Mouse (Mus musculus): ENCODE data around the gene Erbb4.
A peak's percentile ranks its signal among the peaks of the same experiment; 100 is the strongest.
"Not testable (repeated sequence)": the region's sequence is repeated elsewhere in the genome, so short reads cannot be mapped to it uniquely, and the experiment has no call there.

Erbb4 gene

GRCm38 (mm10) chr1:68860341-68860740, 247.5 kb downstream of the Erbb4 start:
- DNase-seq (ENCODE audit: low read depth, low spot score), result no peak

DNA sequence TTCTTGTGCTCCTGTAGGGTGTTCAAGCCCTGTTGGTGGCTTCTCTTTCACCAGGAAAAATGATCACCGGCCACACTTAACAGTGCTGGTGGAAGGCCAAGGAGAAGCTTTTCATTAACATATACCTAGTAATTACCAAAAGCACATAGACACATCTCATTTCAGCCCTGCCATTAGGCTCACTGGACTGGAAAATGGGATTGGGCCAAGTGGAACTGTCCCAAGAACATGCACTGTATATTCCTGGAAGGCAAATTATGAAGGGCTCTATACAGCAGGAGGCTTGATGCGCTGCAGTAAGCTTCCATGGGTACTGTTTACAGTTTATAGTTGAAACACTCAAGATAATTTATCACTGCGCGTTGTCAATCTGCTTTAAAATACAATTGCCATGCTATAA, 248.4 kb downstream of the Erbb4 start:
- DNase-seq (ENCODE audit: low read depth, low spot score), result no peak

DNA sequence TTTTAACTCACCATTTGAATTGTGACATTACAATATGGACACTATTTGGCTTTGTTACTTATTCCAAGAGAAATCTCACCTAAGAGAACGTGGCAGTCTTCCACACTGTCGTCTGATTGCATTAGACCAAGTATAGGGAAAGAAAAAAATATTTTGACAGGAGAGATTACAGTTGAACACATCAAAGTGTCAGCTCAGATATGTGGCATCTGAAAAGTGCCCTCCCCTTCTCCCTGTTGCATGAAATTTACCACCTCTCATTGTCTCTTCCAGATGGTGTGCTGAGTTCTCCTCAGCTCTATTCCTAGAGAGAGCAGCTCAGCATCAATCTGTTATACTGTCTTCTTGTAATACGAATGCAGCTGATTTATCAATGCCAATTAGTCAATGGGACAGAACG, 268.5 kb downstream of the Erbb4 start:
- peak; percentile 7 for DNase-seq (ENCODE audit: low read depth, low spot score)

GRCm38 (mm10) chr1:68834686-68835085, 273.2 kb downstream of the Erbb4 start:
- no peak for DNase-seq (ENCODE audit: low read depth, low spot score)

GRCm38 (mm10) chr1:68832101-68832500, 275.8 kb downstream of the Erbb4 start:
- no peak for DNase-seq (ENCODE audit: low read depth, low spot score)

GRCm38 (mm10) chr1:68831575-68831974, 276.3 kb downstream of the Erbb4 start:
- DNase-seq (ENCODE audit: low read depth, low spot score), result no peak

GRCm38 (mm10) chr1:68830501-68831239, 277.2 kb downstream of the Erbb4 start:
- no peak for DNase-seq (ENCODE audit: low read depth, low spot score)

GRCm38 (mm10) chr1:68823116-68823644, 284.7 kb downstream of the Erbb4 start:
- no peak for DNase-seq (ENCODE audit: low read depth, low spot score)

DNA sequence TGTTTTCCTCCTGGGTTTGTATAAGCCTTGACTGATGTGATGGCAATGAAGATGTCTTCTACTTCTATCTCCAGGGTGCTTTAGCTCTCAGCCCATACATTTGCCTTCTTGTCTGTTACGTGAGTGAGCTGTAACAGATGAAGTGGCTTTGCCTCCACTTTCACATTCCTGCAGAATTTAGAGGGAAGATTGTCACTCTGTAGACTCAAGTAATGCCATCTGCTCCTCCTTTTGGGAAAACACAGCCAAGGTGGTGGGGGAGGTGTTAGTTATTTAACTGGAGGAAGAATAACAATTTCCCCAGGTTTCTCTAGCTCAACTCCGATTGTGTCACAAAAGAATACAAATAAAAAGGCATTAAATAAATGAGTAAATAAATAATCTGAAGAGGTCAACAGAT, 301.1 kb downstream of the Erbb4 start:
- DNase-seq (ENCODE audit: low read depth, low spot score), result no peak

DNA sequence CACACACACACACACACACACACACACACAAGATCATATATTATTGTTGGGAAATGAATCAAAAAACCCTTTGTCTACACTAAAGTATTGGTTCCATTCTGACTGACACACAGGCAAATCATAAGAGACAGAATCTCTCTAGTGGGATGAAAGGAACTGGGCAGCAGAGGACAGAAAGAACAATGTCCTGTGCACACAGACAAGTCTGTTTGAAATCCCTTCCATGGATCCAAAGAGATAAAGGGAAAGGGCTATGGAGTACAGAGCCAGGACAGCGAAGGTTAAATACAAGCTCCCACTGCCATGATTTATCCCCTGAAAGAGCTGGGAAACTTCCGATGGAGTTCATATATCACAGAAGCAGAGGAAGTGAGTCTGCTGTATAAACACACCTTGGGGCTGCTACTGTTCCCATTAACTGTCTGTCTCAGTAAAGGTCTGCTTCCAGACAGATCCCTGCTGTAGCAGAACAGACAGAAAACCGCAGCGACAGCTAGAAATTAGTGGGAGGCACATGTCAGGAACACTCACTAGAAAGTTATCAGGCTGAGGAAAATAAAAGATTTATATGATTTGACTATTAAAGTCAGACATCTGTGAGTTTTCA, 320.3 kb downstream of the Erbb4 start:
- DNase-seq (ENCODE audit: low read depth, low spot score), result peak; percentile 68

GRCm38 (mm10) chr1:68780653-68781052, 327.2 kb downstream of the Erbb4 start:
- DNase-seq (ENCODE audit: low read depth, low spot score), result peak; percentile 16

DNA sequence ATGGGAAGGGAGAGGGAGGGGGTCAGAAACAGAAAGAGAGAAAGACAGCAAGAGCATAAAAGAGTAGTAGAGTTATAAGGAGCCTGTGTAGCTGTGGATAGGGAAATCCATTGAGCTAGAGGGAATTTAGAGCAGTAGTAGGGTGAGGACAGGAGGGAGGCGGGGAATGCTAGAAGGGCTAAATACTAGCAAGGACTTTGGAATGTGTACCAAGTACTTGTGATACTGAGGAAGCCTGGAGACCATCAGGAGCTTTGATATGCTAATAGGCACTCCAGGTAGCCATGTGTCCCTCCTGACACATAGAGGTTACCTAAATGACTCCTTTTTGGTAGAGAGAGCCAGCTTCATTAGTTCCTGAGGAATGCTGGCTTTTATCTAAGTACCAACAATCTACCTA, 327.8 kb downstream of the Erbb4 start:
- no peak for DNase-seq (ENCODE audit: low read depth, low spot score)

DNA sequence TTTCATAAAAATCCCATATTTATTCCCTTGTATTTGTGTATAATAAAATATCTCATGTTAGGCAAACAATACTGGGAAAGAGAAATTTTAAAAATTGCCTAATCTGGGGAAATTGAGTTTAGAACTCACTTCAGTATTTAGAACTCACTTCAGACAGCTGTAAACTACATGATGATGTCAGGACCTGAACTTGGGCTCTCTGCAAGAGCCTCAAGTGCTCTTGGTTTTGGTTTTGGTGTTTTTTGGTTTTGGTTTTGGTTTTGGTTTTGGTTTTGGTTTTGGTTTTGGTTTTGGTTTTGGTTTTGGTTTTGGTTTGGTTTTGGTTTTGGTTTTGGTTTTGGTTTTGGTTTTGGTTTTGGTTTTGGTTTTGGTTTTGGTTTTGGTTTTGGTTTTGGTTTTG, 341.8 kb downstream of the Erbb4 start:
- DNase-seq (ENCODE audit: low read depth, low spot score), result not testable (repeated sequence)

DNA sequence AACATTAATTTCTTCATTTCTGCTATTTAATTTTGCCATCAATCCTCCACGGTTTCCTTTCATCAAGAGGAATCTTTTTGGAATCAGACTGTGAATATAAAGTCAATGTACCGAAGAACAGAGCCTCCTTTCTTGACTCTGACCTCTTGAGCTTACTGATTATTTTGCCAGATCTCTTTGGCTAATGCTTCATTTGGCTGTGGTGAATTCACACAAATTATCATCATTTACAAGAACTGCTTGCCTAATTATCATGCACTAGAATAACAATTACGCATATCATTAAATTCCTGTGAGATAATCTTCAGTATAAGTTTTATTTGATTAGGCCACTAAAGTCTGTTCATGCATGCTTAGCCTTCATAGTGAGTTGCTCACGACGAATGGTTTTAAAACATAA, 345.4 kb downstream of the Erbb4 start:
- no peak for DNase-seq (ENCODE audit: low read depth, low spot score)

DNA sequence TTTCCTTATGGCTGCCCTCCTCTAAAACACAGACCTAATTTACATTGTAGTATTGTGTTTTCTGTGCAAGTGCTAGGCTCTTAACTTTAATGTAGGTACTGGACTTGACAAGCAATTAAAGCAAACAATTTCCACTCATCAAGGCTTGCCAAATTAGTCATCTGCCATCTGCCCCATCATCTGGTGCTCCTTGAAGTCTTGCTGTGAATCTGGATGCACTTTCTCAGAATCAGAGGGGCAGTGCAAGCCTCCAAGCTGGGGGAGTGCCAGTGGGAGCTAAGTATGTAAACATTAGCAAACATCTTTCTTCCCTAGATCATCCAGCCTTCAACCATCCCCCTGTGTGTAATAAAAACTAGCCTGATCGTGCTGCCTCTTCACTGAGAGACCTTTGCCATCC, 358.9 kb downstream of the Erbb4 start:
- DNase-seq (ENCODE audit: low read depth, low spot score), result peak; percentile 37

DNA sequence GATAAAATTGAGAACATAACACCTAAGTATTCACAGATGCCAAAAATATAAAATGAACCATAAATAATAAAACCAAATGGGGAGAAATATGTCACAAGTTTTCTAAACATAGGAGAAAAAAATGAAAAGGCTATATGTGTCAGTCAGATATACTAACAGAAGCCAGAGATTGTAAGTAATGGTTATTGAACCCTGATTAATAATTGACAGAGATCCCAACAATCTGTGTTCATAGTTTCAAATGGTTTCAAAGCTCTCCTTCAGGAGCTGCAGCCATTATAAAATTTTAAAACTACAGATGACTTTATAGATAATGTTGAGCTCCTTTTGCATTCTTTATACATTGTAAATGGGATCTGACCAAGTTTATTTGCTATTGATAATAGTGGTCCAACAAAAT, 426.4 kb downstream of the Erbb4 start:
- DNase-seq (ENCODE audit: low read depth, low spot score), result no peak

DNA sequence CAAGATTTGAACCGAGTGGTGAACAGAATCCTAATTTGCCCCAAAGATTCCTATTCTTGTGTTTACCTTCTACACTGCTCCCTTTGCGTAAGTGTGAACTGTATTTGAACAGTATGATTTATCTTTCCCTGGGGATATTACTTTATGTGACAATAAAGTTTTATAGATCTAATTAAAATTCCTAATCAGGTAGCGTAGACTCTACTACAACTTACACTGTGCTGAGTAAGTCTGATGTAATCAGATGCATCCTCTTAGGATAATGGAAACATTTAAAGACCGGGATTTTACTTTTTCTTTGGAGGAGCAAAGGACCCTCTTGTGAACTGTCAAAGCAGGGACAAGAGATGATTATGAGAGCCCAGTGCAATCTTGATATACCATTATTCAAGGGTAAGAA, 433.2 kb downstream of the Erbb4 start:
- no peak for DNase-seq (ENCODE audit: low read depth, low spot score)

DNA sequence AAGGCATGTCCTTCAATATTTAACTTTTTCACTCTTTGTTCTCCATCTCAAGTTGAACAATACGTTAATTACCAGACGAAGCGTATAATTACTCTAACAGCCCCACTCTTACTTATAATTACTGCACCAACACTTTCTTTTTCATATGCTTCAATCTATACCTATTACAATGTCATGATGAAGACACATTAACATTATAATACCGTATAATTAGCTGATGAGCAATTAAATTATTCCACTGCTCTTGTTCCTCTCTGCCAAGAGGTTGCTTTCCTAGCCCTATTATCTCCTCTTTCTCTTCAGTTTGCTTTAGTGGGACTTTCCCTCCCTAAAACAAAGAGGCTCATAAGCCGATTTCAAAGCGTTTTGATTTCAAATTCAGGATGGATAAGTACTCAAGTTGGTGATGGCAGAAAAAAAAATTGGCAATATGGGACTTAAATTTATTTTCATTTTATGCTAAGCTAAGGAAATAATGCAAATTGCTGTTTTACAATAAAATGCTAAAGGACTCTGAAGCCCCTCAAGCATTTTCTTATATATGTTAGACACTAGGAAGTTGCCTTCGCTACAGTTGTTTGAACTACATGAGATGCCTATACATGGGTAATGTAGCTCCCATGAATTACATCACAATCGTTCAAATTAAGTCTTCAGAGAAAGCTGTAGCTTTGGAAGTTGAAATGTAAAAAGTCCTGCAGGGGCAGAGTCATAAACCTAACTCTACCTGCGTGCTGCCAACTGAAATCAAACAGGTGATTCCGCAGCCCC, 440.8 kb downstream of the Erbb4 start:
- DNase-seq (ENCODE audit: low read depth, low spot score), result no peak

- no peak for DNase-seq (ENCODE audit: low read depth, low spot score)
Measured at GRCm38 (mm10) chr1:68590475-68590874, 517.4 kb downstream of the Erbb4 start.

- no peak for DNase-seq (ENCODE audit: low read depth, low spot score)
Measured at GRCm38 (mm10) chr1:68573851-68574540, 533.9 kb downstream of the Erbb4 start.

- DNase-seq (ENCODE audit: low read depth, low spot score), result no peak
Measured at GRCm38 (mm10) chr1:68570924-68571323, 536.9 kb downstream of the Erbb4 start.

- DNase-seq (ENCODE audit: low read depth, low spot score), result no peak
Measured at GRCm38 (mm10) chr1:68542942-68543341, 564.9 kb downstream of the Erbb4 start.
